Mouse (Mus musculus) cerebellum, adult 2 months (tissue): Measurements from ENCODE around the gene Capn6.

Experiments used
- CTCF ChIP-seq: fragments of 200-500 bp; IDR thresholded peaks from 2 replicates; pipeline ENCODE4 v1.5.1; 2011; ENCODE audit warnings: low read depth, mild to moderate bottlenecking, control low read depth, low read length, moderate library complexity, borderline replicate concordance; ENCODE audit not compliant: insufficient read depth
- POLR2A ChIP-seq: fragments of 200-500 bp; IDR thresholded peaks from 2 replicates; pipeline ENCODE4 v1.6.1; 2011; ENCODE audit warnings: low read length, control low read depth, borderline replicate concordance; ENCODE audit not compliant: insufficient read depth

- TF ChIP-seq POLR2A (no peak), CTCF (no peak)
These were observed 40.0 kb upstream of the Capn6 start for GRCm38 (mm10) chrX:143867129-143867664.
